Mouse (Mus musculus): ENCODE measurements at regions not wholly inside any gene's neighbourhood (a gene's known extent, or its start where the extent isn't known, plus 50 kb on each side); places are given as distances from the start of the nearest gene placed in this dataset.

DNA sequence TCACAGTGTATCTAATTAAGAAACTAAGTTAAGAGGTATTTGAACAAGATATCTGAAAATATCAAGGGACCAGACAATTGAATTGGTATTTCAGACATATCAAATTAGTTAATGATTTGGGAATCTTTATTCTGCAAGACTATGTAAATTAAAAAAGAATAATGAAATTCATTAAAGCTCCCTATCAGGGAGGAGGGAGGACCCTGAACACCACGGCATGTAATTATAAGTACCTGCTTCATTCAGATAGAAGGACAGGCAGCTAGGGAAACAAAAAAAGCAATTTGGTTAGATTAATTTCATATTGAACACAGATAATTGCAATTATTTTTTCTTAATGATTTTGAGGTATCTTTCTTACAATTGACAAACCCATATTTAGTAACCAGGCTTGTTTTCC lies 1090.3 kb downstream of the Pla2g4a start:
- DNase-seq: no peak

DNA sequence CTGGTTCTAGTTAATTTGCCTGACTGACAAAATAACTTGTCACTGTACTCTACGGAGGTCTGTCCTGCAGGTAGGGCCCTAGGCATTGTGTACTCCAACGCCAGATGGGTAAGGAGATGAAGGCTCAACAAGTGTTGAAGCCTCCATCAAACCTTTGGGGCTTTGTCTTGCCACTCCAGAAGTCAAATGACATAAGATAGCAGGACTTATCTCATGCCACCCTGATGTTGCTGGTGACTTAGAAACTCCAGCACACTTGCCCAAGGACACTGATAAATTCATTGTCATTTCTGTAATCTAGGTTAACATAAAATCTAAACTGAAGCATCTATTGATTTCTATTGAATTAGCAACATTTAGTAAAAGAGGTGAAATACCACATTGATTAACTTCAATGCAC lies 1097.5 kb downstream of the Pla2g4a start:
- DNase-seq: no peak

DNA sequence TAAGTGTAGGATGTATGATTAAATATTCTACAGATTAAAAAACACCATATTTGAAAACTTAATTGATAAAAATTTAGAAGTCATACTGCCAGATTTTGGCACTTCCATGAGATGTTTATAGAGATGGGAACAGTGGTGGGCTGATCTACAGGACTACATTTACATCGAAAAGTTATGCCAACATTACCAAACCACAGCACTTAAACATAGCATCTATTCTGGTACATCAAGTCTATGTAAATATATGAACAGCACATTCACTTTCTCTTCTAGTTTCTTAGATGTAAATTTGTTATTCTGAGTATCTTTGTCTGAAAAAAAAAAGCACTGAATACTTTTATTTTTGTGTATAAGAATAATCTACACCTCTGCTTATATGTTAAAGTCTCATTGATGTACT lies 1108.1 kb downstream of the Pla2g4a start:
- DNase-seq: no peak

DNA sequence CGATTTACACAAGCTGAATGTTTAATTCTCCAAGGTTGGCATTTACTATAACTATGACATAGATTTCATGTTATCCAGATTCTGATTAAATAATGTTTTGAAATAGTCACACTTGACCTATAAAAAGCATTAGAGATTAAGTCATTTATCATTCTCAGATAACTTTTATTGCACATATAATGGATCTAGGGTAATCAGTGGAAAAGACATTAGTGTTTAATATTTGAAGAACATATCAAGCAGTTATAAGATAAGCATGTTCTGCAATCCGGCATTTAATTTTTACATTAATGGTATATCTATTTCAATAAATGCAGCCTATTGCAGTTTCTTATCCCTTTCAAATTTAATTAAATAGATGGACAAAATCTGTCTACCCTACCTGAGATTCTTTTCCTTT lies 1114.5 kb downstream of the Pla2g4a start:
- no peak for DNase-seq

DNA sequence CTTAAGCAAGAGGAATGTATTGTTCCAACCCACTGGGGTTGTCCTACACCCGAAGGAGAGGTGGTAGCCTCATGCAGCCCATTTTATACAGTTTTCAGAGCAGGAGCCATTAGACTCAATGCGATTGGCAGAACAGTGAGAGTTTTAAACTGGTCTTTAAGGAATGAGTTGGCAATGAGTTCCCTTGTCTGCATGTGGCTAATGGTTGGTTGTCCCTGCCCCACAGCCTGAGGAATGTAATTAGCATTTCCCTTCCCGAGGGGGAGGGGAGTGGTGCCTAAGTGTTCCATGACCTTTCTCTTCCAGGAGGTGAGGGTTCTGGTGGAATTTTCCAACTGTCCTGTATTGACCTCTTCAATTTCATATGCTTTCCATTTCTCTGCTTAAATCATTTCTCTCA lies 1137.9 kb downstream of the Pla2g4a start:
- DNase-seq: peak in 1 of 2 experiments; percentile 47

DNA sequence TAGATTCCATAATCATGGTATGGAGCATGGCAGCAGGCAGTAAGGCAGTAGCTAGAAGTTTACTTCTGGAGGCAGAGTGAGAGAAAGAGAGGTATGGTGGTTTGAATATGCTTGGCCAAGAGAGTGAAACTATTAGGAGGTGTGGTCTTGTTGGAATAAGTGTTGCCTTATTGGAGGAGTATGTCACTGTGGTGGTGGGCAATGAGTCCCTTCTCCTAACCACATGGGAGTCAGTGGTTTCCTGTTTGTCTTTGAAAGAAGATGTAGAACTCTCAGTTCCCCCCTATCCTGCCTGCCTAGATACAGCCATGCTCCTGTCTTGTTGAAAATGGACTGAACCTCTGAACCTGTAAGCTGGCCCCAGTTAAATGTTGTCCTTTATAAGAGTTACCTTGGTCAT lies 1152.4 kb downstream of the Pla2g4a start:
- DNase-seq: no peak

DNA sequence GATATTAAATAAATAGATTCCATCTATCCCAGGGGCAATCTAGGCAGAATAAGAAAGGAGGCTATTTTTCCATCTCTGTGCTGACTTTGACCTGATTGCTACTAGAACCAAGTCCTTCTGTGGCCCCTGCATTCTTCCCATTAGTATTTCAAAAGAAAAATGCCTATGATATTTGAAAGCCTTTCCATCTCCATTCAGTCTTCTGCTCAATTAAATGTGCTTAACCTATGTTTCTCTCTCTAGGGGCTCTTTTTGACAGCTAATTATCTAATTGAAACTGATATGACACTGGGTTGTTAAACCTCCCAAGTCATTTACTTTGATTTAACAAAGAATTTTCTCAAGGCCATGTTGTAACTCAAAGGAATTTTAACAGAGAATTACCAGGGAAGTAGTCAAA lies 1164.0 kb downstream of the Pla2g4a start:
- no peak for DNase-seq

DNA sequence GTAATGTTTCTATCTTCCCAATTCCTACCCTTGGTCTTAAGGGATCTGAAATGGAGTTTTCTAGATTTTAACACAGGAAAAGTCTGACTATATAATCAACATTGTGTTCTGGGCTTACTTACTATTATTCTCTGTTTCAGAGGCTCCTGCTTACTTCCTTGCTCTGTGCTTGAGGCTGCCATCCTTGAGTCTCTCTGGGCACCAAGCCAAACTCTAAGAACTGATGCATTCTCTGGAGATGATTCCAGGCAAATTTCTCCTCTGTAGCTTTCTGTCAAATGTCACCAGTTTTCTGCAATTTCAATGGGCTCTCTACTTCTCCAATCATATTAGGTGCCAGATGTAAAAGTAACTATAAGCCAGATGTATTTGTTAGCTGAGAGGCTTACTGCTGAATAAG lies 1210.3 kb downstream of the Pla2g4a start:
- DNase-seq: no peak

DNA sequence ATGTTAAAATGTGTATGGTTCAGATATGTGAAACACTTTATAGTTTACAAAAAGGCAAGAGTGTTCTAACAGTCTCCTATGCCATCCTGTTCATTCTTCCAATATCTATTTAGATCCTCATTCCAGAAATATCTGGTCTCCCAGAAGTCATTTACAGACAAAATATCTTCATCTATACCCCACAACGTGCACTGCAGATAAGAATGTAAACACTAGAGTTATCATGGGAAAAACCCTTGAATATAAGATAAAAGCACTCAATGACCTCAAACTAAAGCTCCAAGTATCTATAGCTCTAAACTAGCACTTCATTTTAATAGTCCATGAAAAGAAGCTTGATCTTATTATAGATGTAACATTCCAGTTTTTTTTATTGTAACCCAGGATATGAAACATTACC lies 1239.0 kb downstream of the Pla2g4a start:
- DNase-seq: no peak

DNA sequence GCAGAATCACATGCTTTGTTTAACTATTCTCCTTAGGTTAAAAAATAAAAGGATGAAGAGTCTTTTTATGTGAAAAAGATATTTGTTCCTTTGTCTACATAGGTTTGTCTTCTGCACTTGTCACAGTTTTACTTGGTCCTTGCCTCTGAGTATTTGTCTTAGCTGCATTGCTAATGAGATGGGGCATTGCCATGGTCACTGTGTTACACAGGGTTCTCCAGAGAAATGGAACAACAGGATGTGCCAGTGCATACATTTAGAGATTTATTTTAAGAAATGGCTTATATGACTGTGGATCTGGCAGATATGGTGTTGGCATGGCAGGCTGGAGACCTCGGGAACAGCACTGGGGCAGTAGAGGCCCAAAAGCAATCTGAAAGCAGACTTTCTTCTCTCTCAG lies 1239.7 kb downstream of the Pla2g4a start:
- DNase-seq: no peak

DNA sequence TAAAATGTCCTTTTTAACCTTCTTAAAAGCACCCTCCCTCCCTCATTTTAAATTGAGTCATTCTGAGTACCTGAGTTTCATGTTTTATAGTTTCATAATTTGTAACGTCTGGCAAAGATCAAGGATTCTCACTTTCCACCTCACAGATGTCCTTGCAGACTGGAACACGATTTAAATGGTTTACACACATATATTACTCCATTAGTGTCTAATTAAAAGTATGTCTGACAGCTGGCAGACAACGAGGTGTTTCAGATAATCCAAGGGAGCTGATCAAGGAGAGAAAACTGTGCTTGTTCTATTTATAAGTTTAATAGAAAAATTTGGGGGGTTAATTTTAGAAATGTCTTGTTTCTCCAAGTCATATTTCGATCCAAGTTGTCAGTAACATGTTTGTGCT lies 1240.1 kb downstream of the Pla2g4a start:
- no peak for DNase-seq

DNA sequence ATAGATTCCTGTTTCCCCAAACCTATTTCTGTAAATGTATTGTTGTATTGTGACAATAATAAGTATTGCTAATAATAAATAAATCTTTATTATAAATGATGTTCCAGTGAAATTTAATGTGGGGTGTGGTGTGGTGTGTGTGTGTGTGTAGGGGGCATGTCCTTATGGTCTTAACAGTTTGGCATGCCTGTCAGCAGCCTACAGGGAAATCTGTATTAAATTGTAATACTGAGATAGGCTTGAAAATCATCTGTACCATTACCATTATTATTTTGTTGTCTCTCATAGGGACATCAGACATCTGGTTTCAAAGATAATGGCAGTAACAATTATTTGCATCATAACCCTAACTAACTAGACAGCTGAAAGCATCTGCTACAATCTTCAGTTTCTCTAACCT lies 1253.0 kb downstream of the Pla2g4a start:
- DNase-seq: no peak

DNA sequence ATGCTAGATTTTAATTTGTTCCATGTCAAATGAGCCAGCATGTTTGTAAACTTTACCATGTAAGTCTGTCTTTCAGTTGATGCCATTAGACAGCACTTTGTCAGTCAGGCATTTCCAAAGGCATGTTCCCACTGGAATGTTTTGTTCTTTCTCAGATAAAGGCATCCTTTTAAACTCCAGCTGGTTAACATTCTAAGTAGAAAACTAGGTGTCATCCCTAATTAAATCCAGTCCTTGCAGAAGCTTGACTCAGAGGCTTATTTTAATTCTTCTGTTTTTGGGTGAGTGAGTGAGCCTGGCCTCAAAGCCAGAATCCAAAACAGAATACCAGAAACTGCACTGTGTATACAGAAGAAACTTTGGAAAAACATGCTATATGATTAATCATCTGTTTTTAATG lies 1253.4 kb downstream of the Pla2g4a start:
- DNase-seq: no peak

DNA sequence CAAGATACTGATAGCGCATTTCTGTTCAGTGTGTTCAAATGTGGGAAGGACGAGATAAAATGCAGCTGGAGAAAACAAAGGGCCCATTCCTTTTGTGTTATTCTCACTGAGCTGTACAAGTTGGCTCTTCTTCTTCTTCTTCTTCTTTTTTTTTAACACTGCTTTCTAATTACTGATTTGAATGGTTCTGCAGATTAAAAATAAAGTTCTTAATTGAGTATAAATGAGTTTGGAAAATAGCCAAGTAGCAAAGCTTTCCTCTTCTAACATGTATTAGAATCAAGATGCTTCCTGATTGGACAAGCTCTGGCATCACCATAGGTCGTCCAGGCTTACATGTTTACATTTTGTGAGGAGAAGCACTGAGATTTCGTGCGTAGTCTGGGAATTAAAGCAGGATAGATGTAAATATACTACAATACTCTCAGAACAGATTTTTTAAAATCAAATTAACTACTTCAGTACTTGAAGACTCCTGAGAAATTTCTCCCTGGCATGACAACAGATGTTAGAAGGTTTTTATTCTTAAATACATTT lies 1254.8 kb downstream of the Pla2g4a start:
- no peak for DNase-seq

DNA sequence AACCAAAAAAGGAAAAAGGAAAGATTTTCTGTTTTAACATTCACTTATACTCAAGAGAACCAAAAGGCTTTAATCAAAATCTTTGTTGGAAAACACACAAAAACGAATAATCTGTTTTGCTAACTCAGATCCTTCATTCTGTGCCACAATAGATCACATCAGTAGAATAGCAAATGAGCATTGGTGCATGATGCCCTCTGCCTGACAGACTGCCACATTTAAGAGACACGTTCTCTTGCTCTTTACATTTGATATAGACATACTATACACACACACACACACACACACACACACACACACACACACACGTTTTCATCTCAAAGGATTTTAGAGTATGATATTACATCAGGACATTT lies 1260.5 kb downstream of the Pla2g4a start:
- no peak for DNase-seq

DNA sequence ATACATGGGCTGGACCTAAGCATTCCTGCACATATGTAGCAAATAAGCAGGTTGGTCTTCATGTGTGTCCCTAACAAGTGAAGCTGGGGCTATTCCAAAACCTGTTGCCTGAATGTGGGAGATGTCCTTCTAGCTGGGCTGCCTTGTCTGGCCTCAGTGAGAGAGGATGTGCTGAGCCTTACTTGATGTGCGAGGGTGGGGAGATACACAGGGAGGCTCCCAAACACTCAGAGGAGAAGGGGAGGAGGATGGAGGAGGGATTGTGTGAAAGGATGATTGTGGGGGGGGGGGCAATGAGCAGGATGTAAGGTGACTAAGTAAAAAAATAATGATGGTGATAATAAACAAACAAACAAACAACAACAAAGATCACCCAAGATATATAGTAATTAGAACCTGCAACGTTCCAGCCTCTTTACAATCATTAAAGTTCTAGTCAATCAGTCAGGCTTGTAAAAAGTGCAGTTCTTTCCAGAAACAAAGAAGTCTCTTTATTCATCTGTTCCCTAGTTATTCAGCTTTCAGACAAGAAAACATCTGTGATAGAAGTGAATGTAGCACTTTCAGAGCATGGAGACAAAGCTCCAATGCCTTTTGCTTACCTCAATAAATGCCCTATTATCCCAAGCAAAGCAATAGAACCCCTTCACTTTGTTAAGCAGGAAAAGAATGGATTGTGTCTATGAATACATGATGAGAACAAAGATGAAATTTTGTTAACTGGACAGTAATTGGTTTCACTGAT lies 1261.1 kb downstream of the Pla2g4a start:
- DNase-seq: no peak

DNA sequence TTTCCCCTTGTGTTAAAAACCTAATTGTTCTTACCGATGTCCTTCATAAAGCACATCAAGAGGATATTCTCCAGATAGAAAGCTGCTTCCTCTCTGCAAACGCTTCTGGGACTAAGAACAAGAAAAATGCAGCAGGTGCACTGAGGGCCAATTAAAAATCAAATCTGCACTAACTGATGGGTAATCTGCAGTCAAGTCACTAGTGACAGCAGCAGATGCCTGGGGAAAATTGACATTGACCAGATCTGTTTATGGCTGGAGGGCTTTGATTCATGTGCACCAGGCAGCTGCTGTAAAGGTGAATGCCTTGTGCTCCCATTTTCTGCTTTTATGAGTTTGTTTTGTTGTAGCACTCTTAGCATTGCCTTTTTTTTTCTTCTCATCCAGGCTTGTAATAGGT lies 1271.0 kb downstream of the Pla2g4a start:
- DNase-seq: no peak

DNA sequence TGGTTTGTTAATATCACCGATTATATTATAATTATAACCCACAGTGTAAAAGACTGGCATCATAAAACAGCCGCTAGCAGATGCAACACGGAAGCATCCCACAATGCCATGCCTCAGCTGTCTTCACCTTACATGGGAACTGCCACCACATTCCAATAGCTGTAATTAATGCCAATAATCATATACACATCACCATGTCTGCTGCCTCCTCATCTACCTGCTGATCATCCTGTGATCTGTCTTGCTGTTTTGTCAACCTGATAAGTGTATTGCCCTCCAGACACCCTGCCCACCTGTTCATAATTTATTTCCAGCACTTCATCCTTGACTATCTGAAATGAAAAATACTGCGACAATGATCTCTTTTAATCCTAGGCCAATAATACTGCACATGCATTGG lies 1271.5 kb downstream of the Pla2g4a start:
- DNase-seq: no peak

DNA sequence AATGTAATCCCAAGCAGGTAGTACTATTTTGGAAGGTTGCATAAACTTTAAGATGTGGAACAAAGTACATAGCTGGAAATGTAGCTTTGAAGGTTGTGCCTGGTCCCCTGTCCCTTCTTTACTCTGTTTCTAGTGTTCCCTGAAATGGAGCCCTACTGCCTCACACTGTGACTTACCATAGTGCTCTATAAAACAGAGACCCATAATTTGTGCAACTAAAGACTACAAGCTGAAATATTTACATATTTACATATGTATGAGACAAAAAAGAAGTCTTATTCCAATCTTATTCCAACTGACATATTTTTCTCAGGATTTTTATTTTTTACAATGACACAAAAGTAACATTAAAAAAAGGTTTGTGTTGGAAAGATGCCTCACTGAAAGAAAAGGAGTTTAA lies 1285.6 kb downstream of the Pla2g4a start:
- no peak for DNase-seq

DNA sequence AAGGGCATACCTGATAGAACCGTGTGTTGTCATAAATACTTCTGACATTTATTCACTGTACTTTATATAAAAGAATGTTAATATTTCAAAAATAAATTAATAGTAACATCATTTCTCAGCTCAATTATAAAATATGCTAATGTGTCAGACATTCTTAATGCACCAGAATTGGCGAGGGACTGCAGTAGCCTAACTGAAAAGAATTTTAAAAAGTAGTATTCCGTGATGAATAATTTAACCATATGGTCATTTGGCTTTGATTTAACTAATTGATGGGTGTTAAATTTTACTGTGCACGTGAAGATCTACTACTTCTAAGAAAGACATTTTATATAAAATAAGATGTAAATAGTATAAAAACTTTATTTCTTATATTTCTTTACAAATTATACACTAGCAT lies 1296.7 kb downstream of the Pla2g4a start:
- no peak for DNase-seq

DNA sequence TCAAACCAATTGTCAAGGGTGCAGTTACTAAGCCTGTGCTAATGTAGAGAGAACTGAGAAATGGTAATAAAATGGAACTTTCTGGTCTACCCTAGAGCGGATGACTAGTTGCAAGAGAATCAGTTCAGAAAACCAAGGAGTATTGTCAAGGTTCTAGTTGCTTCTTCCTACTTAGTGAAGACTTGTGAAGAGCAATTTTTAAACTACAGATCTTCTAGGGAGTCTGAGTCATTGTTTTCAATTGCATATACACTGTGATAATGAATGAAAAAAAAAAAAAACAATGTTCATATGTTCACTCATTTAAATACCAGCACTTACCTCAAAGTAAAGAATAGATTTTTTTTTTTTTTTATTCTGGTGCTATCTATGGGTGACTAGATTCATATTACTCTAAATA lies 1304.1 kb downstream of the Pla2g4a start:
- DNase-seq: no peak

All from kidney, postnatal 25 days (tissue).